Mouse (Mus musculus) lung, postnatal 0 days (tissue): ENCODE data around the gene Dlk1. TPM values are rescaled to one million over a fixed set of nuclear protein-coding genes. Genes with fewer than 3 reads are reported as not detected.
"Not testable (repeated sequence)": the region's sequence is repeated elsewhere in the genome, so short reads cannot be mapped to it uniquely, and the experiment has no call there.

Experiments used
- ATAC-seq: fragments of 200-750 bp; cut with Nextera tagmentation; 2 replicates; pipeline ENCODE4 v1.8.0; 2017; ENCODE audit warnings: moderate library complexity
- DNase-seq: peaks from one replicate; pipeline ENCODE4 v3.0.0-alpha.2; 2016; ENCODE audit warnings: low spot score
- H3K27ac ChIP-seq: fragments of 300-500 bp; sonication (generic); 2 replicates; pipeline ENCODE4 v1.5.1; 2014; ENCODE audit warnings: antibody characterized with exemption, mild to moderate bottlenecking, low read length, mixed read lengths
- H3K27me3 ChIP-seq: fragments of 300-500 bp; sonication (generic); replicated peaks from 2 replicates; pipeline ENCODE4 v1.6.1; 2014; ENCODE audit warnings: low read length, mixed read lengths; ENCODE audit not compliant: insufficient read depth
- H3K36me3 ChIP-seq: fragments of 300-500 bp; sonication (generic); 2 replicates; pipeline ENCODE4 v1.6.1; 2014; ENCODE audit warnings: low read length, mixed read lengths; ENCODE audit not compliant: insufficient read depth
- H3K4me1 ChIP-seq: fragments of 300-500 bp; sonication (generic); 2 replicates; pipeline ENCODE4 v1.6.1; 2014; ENCODE audit warnings: antibody characterized with exemption, low read depth, low read length, mixed read lengths; ENCODE audit not compliant: insufficient read depth
- H3K4me2 ChIP-seq: fragments of 300-500 bp; sonication (generic); replicated peaks from 2 replicates; pipeline ENCODE4 v1.6.1; 2014; ENCODE audit warnings: low read depth, mild to moderate bottlenecking, low read length, moderate library complexity, mixed read lengths
- H3K4me3 ChIP-seq: fragments of 300-500 bp; sonication (generic); 2 replicates; pipeline ENCODE4 v1.5.1; 2014; ENCODE audit warnings: low read depth, low read length
- H3K9ac ChIP-seq: fragments of 300-500 bp; sonication (generic); replicated peaks from 2 replicates; pipeline ENCODE4 v1.6.1; 2014; ENCODE audit warnings: low read depth, mild to moderate bottlenecking
- H3K9me3 ChIP-seq: fragments of 300-500 bp; sonication (generic); 2 replicates; pipeline ENCODE4 v1.6.1; 2016; ENCODE audit warnings: low read length, mixed read lengths
- CTCF ChIP-seq: IDR thresholded peaks from 2 replicates; pipeline ENCODE4 v1.5.1; 2016; ENCODE audit warnings: antibody characterized with exemption, mild to moderate bottlenecking
- EP300 ChIP-seq: IDR thresholded peaks from 2 replicates; pipeline ENCODE4 v1.6.1; 2016; ENCODE audit warnings: antibody characterized with exemption, mild to moderate bottlenecking, control low read depth
- WGBS: fragments of 180-500 bp; shearing (Covaris S2); extraction: QIAGEN DNeasy Blood & Tissue Kit; methylation state at CpG from one replicate; pipeline ENCODE4 v1.1.7; 2014; 5-methylcytosine and 5-hydroxymethylcytosine counted together
- polyA plus RNA-seq: library from polyadenylated mRNA; unstranded; fragments of >200 nt; fragmentation: Nextera tagmentation; extraction: Ambion mirVana; gene quantifications from 2 replicates; pipeline ENCODE4 v1.2.1, GENCODE M21; 2015

Dlk1 gene
- polyA plus RNA-seq, 1 experiment from 2014 or later = 364 TPM

GRCm38 (mm10) chr12:109459481-109460401, 7.1 kb downstream of the Dlk1 start:
- H3K36me3 ChIP-seq = no peaks in the 10 kb centered on the region
- H3K9me3 ChIP-seq = no peaks in the 10 kb centered on the region
- no peak overlapping the region for H3K4me3 ChIP-seq
- DNase-seq = no peak
- no peak overlapping the region for H3K9ac ChIP-seq
- H3K27me3 ChIP-seq = no peaks in the 10 kb centered on the region
- no peak overlapping the region for H3K27ac ChIP-seq
- peak; percentile 10; the same call in 1 of the 2 replicates for ATAC-seq
- H3K4me2 ChIP-seq = peak overlapping the region; percentile 25; the same call in 1 of the 2 replicates
- TF ChIP-seq CTCF = no peak
- 44% methylated on average over 49 of the region's 49 CpGs for WGBS
- H3K4me1 ChIP-seq = 0 out of 2 replicates have a peak, but pooled peaks cover 4% of the 10 kb centered on the region

- TF ChIP-seq CTCF (no peak), EP300 (no peak)
- H3K36me3 ChIP-seq = no peaks in the 10 kb centered on the region
- no peak overlapping the region for H3K4me2 ChIP-seq
- ATAC-seq = no peak
- no peaks in the 10 kb centered on the region for H3K9me3 ChIP-seq
- DNase-seq = no peak
- WGBS = 52% methylated on average over 10 of the region's 10 CpGs
- H3K4me1 ChIP-seq = no peaks in the 10 kb centered on the region
- no peak overlapping the region for H3K4me3 ChIP-seq
- H3K9ac ChIP-seq = no peak overlapping the region
- H3K27ac ChIP-seq = no peak overlapping the region
- H3K27me3 ChIP-seq = no peaks in the 10 kb centered on the region
Measured at GRCm38 (mm10) chr12:109462594-109462993, 10.0 kb downstream of the Dlk1 start.

- not testable (repeated sequence) for H3K9me3 ChIP-seq, H3K27me3 ChIP-seq, H3K4me1 ChIP-seq, ATAC-seq, H3K36me3 ChIP-seq, H3K4me3 ChIP-seq, H3K27ac ChIP-seq, DNase-seq, H3K4me2 ChIP-seq, H3K9ac ChIP-seq
- WGBS = 92% methylated on average over 4 of the region's 4 CpGs
Measured at GRCm38 (mm10) chr12:109467417-109467816, 14.8 kb downstream of the Dlk1 start.

GRCm38 (mm10) chr12:109469793-109470192, 17.2 kb downstream of the Dlk1 start:
- H3K9me3 ChIP-seq = no peaks in the 10 kb centered on the region
- DNase-seq (no peak), ATAC-seq (no peak)
- no peaks in the 10 kb centered on the region for H3K27me3 ChIP-seq
- no peaks in the 10 kb centered on the region for H3K4me1 ChIP-seq
- 79% methylated on average over 8 of the region's 8 CpGs for WGBS
- H3K4me3 ChIP-seq = no peak overlapping the region
- H3K36me3 ChIP-seq = no peaks in the 10 kb centered on the region
- H3K27ac ChIP-seq = no peak overlapping the region
- no peak overlapping the region for H3K9ac ChIP-seq
- TF ChIP-seq CTCF (no peak), EP300 (no peak)
- no peak overlapping the region for H3K4me2 ChIP-seq

- DNase-seq = no peak
- 87% methylated on average over 11 of the region's 11 CpGs for WGBS
- Histone ChIP-seq H3K36me3 (no peaks in the 10 kb centered on the region), H3K9ac (no peak overlapping the region), H3K9me3 (no peaks in the 10 kb centered on the region), H3K4me2 (no peak overlapping the region), H3K4me3 (no peak overlapping the region), H3K4me1 (no peaks in the 10 kb centered on the region), H3K27ac (no peak overlapping the region), H3K27me3 (no peaks in the 10 kb centered on the region)
- TF ChIP-seq CTCF = no peak
- TF ChIP-seq EP300 = no peak
- no peak for ATAC-seq
Measured at GRCm38 (mm10) chr12:109472627-109473026, 20.0 kb downstream of the Dlk1 start.

GRCm38 (mm10) chr12:109473575-109473976, 21.0 kb downstream of the Dlk1 start:
- DNase-seq (peak; percentile 55), ATAC-seq (peak; percentile 79)
- Histone ChIP-seq H3K9me3 (no peaks in the 10 kb centered on the region), H3K4me3 (no peak overlapping the region), H3K4me2 (no peak overlapping the region), H3K4me1 (no peaks in the 10 kb centered on the region), H3K27ac (no peak overlapping the region), H3K27me3 (no peaks in the 10 kb centered on the region), H3K9ac (no peak overlapping the region), H3K36me3 (no peaks in the 10 kb centered on the region)
- WGBS = 15% methylated on average over 6 of the region's 6 CpGs
- TF ChIP-seq EP300 (no peak), CTCF (no peak)
